Mouse (Mus musculus) left cerebral cortex, postnatal 10 days (tissue): ENCODE measurements around the gene Olfr160. TPM values are rescaled to one million over a fixed set of nuclear protein-coding genes. Genes with fewer than 3 reads are reported as not detected.

Experiments
- total RNA-seq, 2 experiments: library from RNA; stranded (reverse); gene quantifications; 2 replicates each; pipeline ENCODE4 v1.2.3; 2021

The Olfr160 gene
- total RNA-seq, 2 experiments from 2014 or later = not detected

Other genes starting within 250 kb of the Olfr160 start
- 10 to 100 TPM; 21.8 to 24.6 TPM for gene Msantd2, start 226.9 kb downstream of the Olfr160 start, total RNA-seq
- gene Esam, start 188.2 kb downstream of the Olfr160 start, total RNA-seq = 10 to 100 TPM; 29.5 to 29.6 TPM
- gene Vsig2, start 177.0 kb downstream of the Olfr160 start, total RNA-seq = 1 to 10 TPM; 3.3 to 4.1 TPM
- 1,000 to 10,000 TPM; 1,798 to 1,800 TPM for gene Nrgn, start 163.3 kb downstream of the Olfr160 start, total RNA-seq
- 10 to 100 TPM; 13.6 to 16.3 TPM for gene Siae, start 160.6 kb downstream of the Olfr160 start, total RNA-seq
- 1 to 10 TPM; 1.9 to 2.2 TPM for gene Spa17, start 102.5 kb downstream of the Olfr160 start, total RNA-seq
- 10 to 100 TPM; 54.1 to 58.3 TPM for gene Tbrg1, start 58.9 kb downstream of the Olfr160 start, total RNA-seq
- gene Panx3, start 47.0 kb downstream of the Olfr160 start, total RNA-seq = not detected
- not detected for gene Olfr874, start 28.9 kb upstream of the Olfr160 start, total RNA-seq
- gene Olfr875, start 55.6 kb upstream of the Olfr160 start, total RNA-seq = not detected
- not detected for gene Olfr876, start 86.8 kb upstream of the Olfr160 start, total RNA-seq
- gene Olfr877, start 138.0 kb upstream of the Olfr160 start, total RNA-seq = not detected
- gene Olfr145, start 180.5 kb upstream of the Olfr160 start, total RNA-seq = under 1 TPM in 1 of 2 experiments, not detected in 1; 0.06 TPM
- gene Olfr878, start 201.6 kb upstream of the Olfr160 start, total RNA-seq = not detected